Mouse (Mus musculus): ENCODE measurements around the gene Capn1. TPM values are rescaled to one million over a fixed set of nuclear protein-coding genes. Genes with fewer than 3 reads are reported as not detected.

The Capn1 gene
- total and polyA plus RNA-seq, 3 experiments = 42.5 to 75.2 TPM; not detected in 1

Other genes with a start within 250 kb of the Capn1 start
- gene Scyl1, start 244.5 kb downstream of the Capn1 start, total RNA-seq (2012; rRNA removed) = 35.5 and 36.0 TPM in 2 replicates
- gene Scyl1, start 244.5 kb downstream of the Capn1 start, polyA plus RNA-seq (2012; ENCODE audit: insufficient read depth in 1 of 2, insufficient read length in 2 of 2, low read depth in 1 of 2, low replicate concordance in 2 of 2, missing spikeins in 1 of 2) = 10 to 100 TPM in 1 of 2 experiments, not detected in 1; 64.1 TPM
- 20.8 and 22.8 TPM in 2 replicates for gene Frmd8, start 140.6 kb downstream of the Capn1 start, total RNA-seq (2012; rRNA removed)
- gene Frmd8, start 140.6 kb downstream of the Capn1 start, polyA plus RNA-seq (2012; ENCODE audit: insufficient read depth in 1 of 2, insufficient read length in 2 of 2, low read depth in 1 of 2, low replicate concordance in 2 of 2, missing spikeins in 1 of 2) = 10 to 100 TPM in 1 of 2 experiments, not detected in 1; 34.4 TPM
- gene Slc25a45, start 138.1 kb downstream of the Capn1 start, total RNA-seq (2012; rRNA removed) = 20.7 and 23.5 TPM in 2 replicates
- gene Slc25a45, start 138.1 kb downstream of the Capn1 start, polyA plus RNA-seq (2012; ENCODE audit: insufficient read depth in 1 of 2, insufficient read length in 2 of 2, low read depth in 1 of 2, low replicate concordance in 2 of 2, missing spikeins in 1 of 2) = 10 to 100 TPM in 1 of 2 experiments, not detected in 1; 30.7 TPM
- gene Tigd3, start 121.7 kb downstream of the Capn1 start, total RNA-seq (2012; rRNA removed) = 1.9 and 2.1 TPM in 2 replicates
- 1 to 10 TPM in 1 of 2 experiments, not detected in 1; 2.2 TPM for gene Tigd3, start 121.7 kb downstream of the Capn1 start, polyA plus RNA-seq (2012; ENCODE audit: insufficient read depth in 1 of 2, insufficient read length in 2 of 2, low read depth in 1 of 2, low replicate concordance in 2 of 2, missing spikeins in 1 of 2)
- 45.7 and 58.6 TPM in 2 replicates for gene Dpf2, start 102.9 kb downstream of the Capn1 start, total RNA-seq (2012; rRNA removed)
- 100 to 1,000 TPM; 133 to 166 TPM for gene Dpf2, start 102.9 kb downstream of the Capn1 start, polyA plus RNA-seq (2012; ENCODE audit: insufficient read depth in 1 of 2, insufficient read length in 2 of 2, low read depth in 1 of 2, low replicate concordance in 2 of 2, missing spikeins in 1 of 2)
- gene Cdc42ep2, start 91.1 kb downstream of the Capn1 start, total RNA-seq (2012; rRNA removed) = 0.75 and 1.1 TPM in 2 replicates
- 1 to 10 TPM in 1 of 2 experiments, not detected in 1; 1.7 TPM for gene Cdc42ep2, start 91.1 kb downstream of the Capn1 start, polyA plus RNA-seq (2012; ENCODE audit: insufficient read depth in 1 of 2, insufficient read length in 2 of 2, low read depth in 1 of 2, low replicate concordance in 2 of 2, missing spikeins in 1 of 2)
- gene Pola2, start 51.7 kb downstream of the Capn1 start, total RNA-seq (2012; rRNA removed) = 75.3 and 77.3 TPM in 2 replicates
- 100 to 1,000 TPM in 1 of 2 experiments, 10 to 100 TPM in 1; 99.4 to 126 TPM for gene Pola2, start 51.7 kb downstream of the Capn1 start, polyA plus RNA-seq (2012; ENCODE audit: insufficient read depth in 1 of 2, insufficient read length in 2 of 2, low read depth in 1 of 2, low replicate concordance in 2 of 2, missing spikeins in 1 of 2)
- gene Slc22a20, start 29.8 kb downstream of the Capn1 start, total RNA-seq (2012; rRNA removed) = not detected in 2 replicates
- gene Slc22a20, start 29.8 kb downstream of the Capn1 start, polyA plus RNA-seq (2012; ENCODE audit: insufficient read depth in 1 of 2, insufficient read length in 2 of 2, low read depth in 1 of 2, low replicate concordance in 2 of 2, missing spikeins in 1 of 2) = not detected
- 12.5 and 14.3 TPM in 2 replicates for gene Syvn1, start 30.7 kb upstream of the Capn1 start, total RNA-seq (2012; rRNA removed)
- gene Syvn1, start 30.7 kb upstream of the Capn1 start, polyA plus RNA-seq (2012; ENCODE audit: insufficient read depth in 1 of 2, insufficient read length in 2 of 2, low read depth in 1 of 2, low replicate concordance in 2 of 2, missing spikeins in 1 of 2) = 10 to 100 TPM in 1 of 2 experiments, not detected in 1; 55.0 TPM
- 65.1 and 81.6 TPM in 2 replicates for gene Mrpl49, start 41.9 kb upstream of the Capn1 start, total RNA-seq (2012; rRNA removed)
- 10 to 100 TPM in 1 of 2 experiments, not detected in 1; 98.7 TPM for gene Mrpl49, start 41.9 kb upstream of the Capn1 start, polyA plus RNA-seq (2012; ENCODE audit: insufficient read depth in 1 of 2, insufficient read length in 2 of 2, low read depth in 1 of 2, low replicate concordance in 2 of 2, missing spikeins in 1 of 2)
- 2,020 and 2,413 TPM in 2 replicates for gene Fau, start 41.9 kb upstream of the Capn1 start, total RNA-seq (2012; rRNA removed)
- gene Fau, start 41.9 kb upstream of the Capn1 start, polyA plus RNA-seq (2012; ENCODE audit: insufficient read depth in 1 of 2, insufficient read length in 2 of 2, low read depth in 1 of 2, low replicate concordance in 2 of 2, missing spikeins in 1 of 2) = 1,000 to 10,000 TPM in 1 of 2 experiments, not detected in 1; 2,967 TPM
- 26.3 and 37.3 TPM in 2 replicates for gene Znhit2, start 45.3 kb upstream of the Capn1 start, total RNA-seq (2012; rRNA removed)
- gene Znhit2, start 45.3 kb upstream of the Capn1 start, polyA plus RNA-seq (2012; ENCODE audit: insufficient read depth in 1 of 2, insufficient read length in 2 of 2, low read depth in 1 of 2, low replicate concordance in 2 of 2, missing spikeins in 1 of 2) = 10 to 100 TPM in 1 of 2 experiments, not detected in 1; 27.0 TPM
- gene Tm7sf2, start 52.5 kb upstream of the Capn1 start, total RNA-seq (2012; rRNA removed) = 7.6 and 8.0 TPM in 2 replicates
- 10 to 100 TPM in 1 of 2 experiments, not detected in 1; 13.1 TPM for gene Tm7sf2, start 52.5 kb upstream of the Capn1 start, polyA plus RNA-seq (2012; ENCODE audit: insufficient read depth in 1 of 2, insufficient read length in 2 of 2, low read depth in 1 of 2, low replicate concordance in 2 of 2, missing spikeins in 1 of 2)
- 29.4 and 30.9 TPM in 2 replicates for gene Vps51, start 61.3 kb upstream of the Capn1 start, total RNA-seq (2012; rRNA removed)
- 10 to 100 TPM in 1 of 2 experiments, not detected in 1; 60.5 TPM for gene Vps51, start 61.3 kb upstream of the Capn1 start, polyA plus RNA-seq (2012; ENCODE audit: insufficient read depth in 1 of 2, insufficient read length in 2 of 2, low read depth in 1 of 2, low replicate concordance in 2 of 2, missing spikeins in 1 of 2)
- gene Tmem262, start 64.1 kb upstream of the Capn1 start, total RNA-seq (2012; rRNA removed) = not detected in 2 replicates
- gene Tmem262, start 64.1 kb upstream of the Capn1 start, polyA plus RNA-seq (2012; ENCODE audit: insufficient read depth in 1 of 2, insufficient read length in 2 of 2, low read depth in 1 of 2, low replicate concordance in 2 of 2, missing spikeins in 1 of 2) = under 1 TPM in 1 of 2 experiments, not detected in 1; 0.18 TPM
- gene Gm28374, start 66.4 kb upstream of the Capn1 start, total RNA-seq (2012; rRNA removed) = 0.42 and 0.65 TPM in 2 replicates
- gene Gm28374, start 66.4 kb upstream of the Capn1 start, polyA plus RNA-seq (2012; ENCODE audit: insufficient read depth in 1 of 2, insufficient read length in 2 of 2, low read depth in 1 of 2, low replicate concordance in 2 of 2, missing spikeins in 1 of 2) = under 1 TPM in 1 of 2 experiments, not detected in 1; 0.46 TPM
- gene Zfpl1, start 69.1 kb upstream of the Capn1 start, total RNA-seq (2012; rRNA removed) = 36.6 and 40.1 TPM in 2 replicates
- 10 to 100 TPM in 1 of 2 experiments, not detected in 1; 56.4 TPM for gene Zfpl1, start 69.1 kb upstream of the Capn1 start, polyA plus RNA-seq (2012; ENCODE audit: insufficient read depth in 1 of 2, insufficient read length in 2 of 2, low read depth in 1 of 2, low replicate concordance in 2 of 2, missing spikeins in 1 of 2)
- 41.1 and 48.5 TPM in 2 replicates for gene Cdca5, start 69.1 kb upstream of the Capn1 start, total RNA-seq (2012; rRNA removed)
- 10 to 100 TPM in 1 of 2 experiments, not detected in 1; 56.5 TPM for gene Cdca5, start 69.1 kb upstream of the Capn1 start, polyA plus RNA-seq (2012; ENCODE audit: insufficient read depth in 1 of 2, insufficient read length in 2 of 2, low read depth in 1 of 2, low replicate concordance in 2 of 2, missing spikeins in 1 of 2)
- gene AC131692.1, start 78.5 kb upstream of the Capn1 start, total RNA-seq (2012; rRNA removed) = 0.39 and 0.49 TPM in 2 replicates
- 1 to 10 TPM in 1 of 2 experiments, not detected in 1; 2.9 TPM for gene AC131692.1, start 78.5 kb upstream of the Capn1 start, polyA plus RNA-seq (2012; ENCODE audit: insufficient read depth in 1 of 2, insufficient read length in 2 of 2, low read depth in 1 of 2, low replicate concordance in 2 of 2, missing spikeins in 1 of 2)
- gene Naaladl1, start 89.9 kb upstream of the Capn1 start, total RNA-seq (2012; rRNA removed) = 0.20 and 0.35 TPM in 2 replicates
- 1 to 10 TPM in 1 of 2 experiments, not detected in 1; 1.7 TPM for gene Naaladl1, start 89.9 kb upstream of the Capn1 start, polyA plus RNA-seq (2012; ENCODE audit: insufficient read depth in 1 of 2, insufficient read length in 2 of 2, low read depth in 1 of 2, low replicate concordance in 2 of 2, missing spikeins in 1 of 2)
- 34.0 and 44.4 TPM in 2 replicates for gene Sac3d1, start 102.8 kb upstream of the Capn1 start, total RNA-seq (2012; rRNA removed)
- gene Sac3d1, start 102.8 kb upstream of the Capn1 start, polyA plus RNA-seq (2012; ENCODE audit: insufficient read depth in 1 of 2, insufficient read length in 2 of 2, low read depth in 1 of 2, low replicate concordance in 2 of 2, missing spikeins in 1 of 2) = 10 to 100 TPM in 1 of 2 experiments, not detected in 1; 49.3 TPM
- gene Snx15, start 112.4 kb upstream of the Capn1 start, total RNA-seq (2012; rRNA removed) = 14.9 and 20.4 TPM in 2 replicates
- gene Snx15, start 112.4 kb upstream of the Capn1 start, polyA plus RNA-seq (2012; ENCODE audit: insufficient read depth in 1 of 2, insufficient read length in 2 of 2, low read depth in 1 of 2, low replicate concordance in 2 of 2, missing spikeins in 1 of 2) = 10 to 100 TPM in 1 of 2 experiments, not detected in 1; 35.3 TPM
- gene Batf2, start 125.1 kb upstream of the Capn1 start, total RNA-seq (2012; rRNA removed) = 0.19 TPM in 1 of 2 replicates, not detected in the other
- under 1 TPM in 1 of 2 experiments, not detected in 1; 0.60 TPM for gene Batf2, start 125.1 kb upstream of the Capn1 start, polyA plus RNA-seq (2012; ENCODE audit: insufficient read depth in 1 of 2, insufficient read length in 2 of 2, low read depth in 1 of 2, low replicate concordance in 2 of 2, missing spikeins in 1 of 2)
- 47.2 and 53.8 TPM in 2 replicates for gene Arl2, start 125.7 kb upstream of the Capn1 start, total RNA-seq (2012; rRNA removed)
- 100 to 1,000 TPM in 1 of 2 experiments, not detected in 1; 111 TPM for gene Arl2, start 125.7 kb upstream of the Capn1 start, polyA plus RNA-seq (2012; ENCODE audit: insufficient read depth in 1 of 2, insufficient read length in 2 of 2, low read depth in 1 of 2, low replicate concordance in 2 of 2, missing spikeins in 1 of 2)
- not detected in 2 replicates for gene Majin, start 168.5 kb upstream of the Capn1 start, total RNA-seq (2012; rRNA removed)
- not detected for gene Majin, start 168.5 kb upstream of the Capn1 start, polyA plus RNA-seq (2012; ENCODE audit: insufficient read depth in 1 of 2, insufficient read length in 2 of 2, low read depth in 1 of 2, low replicate concordance in 2 of 2, missing spikeins in 1 of 2)
- gene Gpha2, start 210.5 kb upstream of the Capn1 start, total RNA-seq (2012; rRNA removed) = not detected in 2 replicates
- under 1 TPM in 1 of 2 experiments, not detected in 1; 0.19 TPM for gene Gpha2, start 210.5 kb upstream of the Capn1 start, polyA plus RNA-seq (2012; ENCODE audit: insufficient read depth in 1 of 2, insufficient read length in 2 of 2, low read depth in 1 of 2, low replicate concordance in 2 of 2, missing spikeins in 1 of 2)
- 10.4 and 14.7 TPM in 2 replicates for gene Ppp2r5b, start 220.0 kb upstream of the Capn1 start, total RNA-seq (2012; rRNA removed)
- gene Ppp2r5b, start 220.0 kb upstream of the Capn1 start, polyA plus RNA-seq (2012; ENCODE audit: insufficient read depth in 1 of 2, insufficient read length in 2 of 2, low read depth in 1 of 2, low replicate concordance in 2 of 2, missing spikeins in 1 of 2) = 10 to 100 TPM in 1 of 2 experiments, not detected in 1; 15.6 TPM
- 7.9 and 10.6 TPM in 2 replicates for gene Atg2a, start 225.8 kb upstream of the Capn1 start, total RNA-seq (2012; rRNA removed)
- 10 to 100 TPM in 1 of 2 experiments, not detected in 1; 21.7 TPM for gene Atg2a, start 225.8 kb upstream of the Capn1 start, polyA plus RNA-seq (2012; ENCODE audit: insufficient read depth in 1 of 2, insufficient read length in 2 of 2, low read depth in 1 of 2, low replicate concordance in 2 of 2, missing spikeins in 1 of 2)

Measured in MEL (cell line).